Mouse (Mus musculus): ENCODE measurements around the gene Homer2. TPM values are rescaled to one million over a fixed set of nuclear protein-coding genes. Genes with fewer than 3 reads are reported as not detected.

Gene Homer2
- polyA plus RNA-seq, 1 experiment from 2014 or later = 29.3 TPM

GRCm38 (mm10) chr7:81572610-81573268 lies 134.6 kb downstream of the Homer2 start:
- Histone ChIP-seq H3K4me1 (replicated peaks; ENCODE audit: control insufficient read depth, insufficient read depth, low read length) (peaks cover 8% of the 10 kb centered on the region), H3K9me3 (ENCODE audit: control insufficient read depth, low read length) (no peaks in the 10 kb centered on the region), H3K27me3 (ENCODE audit: control insufficient read depth, insufficient read depth, low read depth, low read length) (no peaks in the 10 kb centered on the region), H3K4me3 (ENCODE audit: low read length) (peak overlapping the region; percentile 90), H3K4me2 (ENCODE audit: low read depth, low read length) (peak overlapping the region; percentile 81), H3K36me3 (ENCODE audit: control insufficient read depth, insufficient read depth, low read length) (peaks cover 9% of the 10 kb centered on the region), H3K9ac (ENCODE audit: low read length) (peak overlapping the region; percentile 92), H3K27ac (ENCODE audit: low read length) (0 out of 2 replicates have a peak overlapping the region, but pooled peaks have one; percentile 29)
- 46% methylated on average over 6 of the region's 6 CpGs for WGBS
- no peak for ATAC-seq (ENCODE audit: low read depth)

- ATAC-seq (ENCODE audit: low read depth) = no peak
- peak overlapping the region; percentile 94 for H3K27ac ChIP-seq (ENCODE audit: low read length)
- WGBS = 9% methylated on average over 15 of the region's 15 CpGs
These were observed 135.3 kb downstream of the Homer2 start for GRCm38 (mm10) chr7:81571941-81572441.

GRCm38 (mm10) chr7:81571108-81571940 lies 136.0 kb downstream of the Homer2 start, which contains the start of gene Whamm:
Whamm (plus strand) TSS chr7:81571266.
- ATAC-seq (ENCODE audit: low read depth) = peak; percentile 99
- H3K9ac ChIP-seq (ENCODE audit: low read length) = peak within 1 kb of the TSS; percentile 92
- under 1% methylated on average over 72 of the region's 96 CpGs for WGBS

More at GRCm38 (mm10) chr7:81571941-81572441, 135.3 kb downstream of the Homer2 start:
- Histone ChIP-seq H3K9ac (ENCODE audit: low read length) (peak overlapping the region; percentile 92), H3K4me3 (ENCODE audit: low read length) (peak overlapping the region; percentile 90), H3K4me1 (replicated peaks; ENCODE audit: control insufficient read depth, insufficient read depth, low read length) (peaks cover 8% of the 10 kb centered on the region), H3K9me3 (ENCODE audit: control insufficient read depth, low read length) (no peaks in the 10 kb centered on the region), H3K36me3 (ENCODE audit: control insufficient read depth, insufficient read depth, low read length) (peaks cover 9% of the 10 kb centered on the region), H3K27me3 (ENCODE audit: control insufficient read depth, insufficient read depth, low read depth, low read length) (no peaks in the 10 kb centered on the region), H3K4me2 (ENCODE audit: low read depth, low read length) (peak overlapping the region; percentile 81)

GRCm38 (mm10) chr7:81570752-81571107 lies 136.6 kb downstream of the Homer2 start:
- peak; percentile 35 for ATAC-seq (ENCODE audit: low read depth)
- H3K27me3 ChIP-seq (ENCODE audit: control insufficient read depth, insufficient read depth, low read depth, low read length) = no peaks in the 10 kb centered on the region
- peaks cover 8% of the 10 kb centered on the region for H3K4me1 ChIP-seq (replicated peaks; ENCODE audit: control insufficient read depth, insufficient read depth, low read length)
- H3K4me2 ChIP-seq (ENCODE audit: low read depth, low read length) = peak overlapping the region; percentile 52
- peak overlapping the region; percentile 5; the same call in 1 of the 2 replicates for H3K9ac ChIP-seq (ENCODE audit: low read length)
- peak overlapping the region; percentile 90 for H3K4me3 ChIP-seq (ENCODE audit: low read length)
- no peaks in the 10 kb centered on the region for H3K9me3 ChIP-seq (ENCODE audit: control insufficient read depth, low read length)
- peaks cover 9% of the 10 kb centered on the region for H3K36me3 ChIP-seq (ENCODE audit: control insufficient read depth, insufficient read depth, low read length)
- 5% methylated on average over 5 of the region's 5 CpGs for WGBS
- H3K27ac ChIP-seq (ENCODE audit: low read length) = no peak overlapping the region; the same call in 1 of the 2 replicates

More at GRCm38 (mm10) chr7:81571108-81571940, 136.0 kb downstream of the Homer2 start, which contains the start of gene Whamm:
- H3K4me3 ChIP-seq (ENCODE audit: low read length) = peak within 1 kb of the TSS; percentile 90
- no peaks in the 10 kb centered on the region for H3K9me3 ChIP-seq (ENCODE audit: control insufficient read depth, low read length)
- no peaks in the 10 kb centered on the region for H3K27me3 ChIP-seq (ENCODE audit: control insufficient read depth, insufficient read depth, low read depth, low read length)
- peak within 1 kb of the TSS; percentile 81 for H3K4me2 ChIP-seq (ENCODE audit: low read depth, low read length)
- H3K4me1 ChIP-seq (replicated peaks; ENCODE audit: control insufficient read depth, insufficient read depth, low read length) = peaks cover 8% of the 10 kb centered on the region
- H3K27ac ChIP-seq (ENCODE audit: low read length) = peak within 1 kb of the TSS; percentile 94
- peaks cover 9% of the 10 kb centered on the region for H3K36me3 ChIP-seq (ENCODE audit: control insufficient read depth, insufficient read depth, low read length)

GRCm38 (mm10) chr7:81570271-81570670 lies 137.1 kb downstream of the Homer2 start:
- no peak overlapping the region for H3K27ac ChIP-seq (ENCODE audit: low read length)
- 84% methylated on average over 3 of the region's 3 CpGs for whole genome bisulfite sequencing

GRCm38 (mm10) chr7:81569851-81570250 lies 137.5 kb downstream of the Homer2 start:
- H3K27ac ChIP-seq (ENCODE audit: low read length) = no peak overlapping the region
- no peak overlapping the region for H3K4me2 ChIP-seq (ENCODE audit: low read depth, low read length)
- no peak overlapping the region for H3K4me3 ChIP-seq (ENCODE audit: low read length)
- no peaks in the 10 kb centered on the region for H3K27me3 ChIP-seq (ENCODE audit: control insufficient read depth, insufficient read depth, low read depth, low read length)
- no peaks in the 10 kb centered on the region for H3K9me3 ChIP-seq (ENCODE audit: control insufficient read depth, low read length)
- no peak overlapping the region for H3K9ac ChIP-seq (ENCODE audit: low read length)
- peaks cover 8% of the 10 kb centered on the region for H3K4me1 ChIP-seq (replicated peaks; ENCODE audit: control insufficient read depth, insufficient read depth, low read length)
- peaks cover under 1% of the 10 kb centered on the region for H3K36me3 ChIP-seq (ENCODE audit: control insufficient read depth, insufficient read depth, low read length)
- no peak for ATAC-seq (ENCODE audit: low read depth)
- WGBS = 87% methylated on average over 1 of the region's 1 CpGs

More at GRCm38 (mm10) chr7:81570271-81570670, 137.1 kb downstream of the Homer2 start:
- Histone ChIP-seq H3K4me3 (ENCODE audit: low read length) (no peak overlapping the region), H3K9me3 (ENCODE audit: control insufficient read depth, low read length) (no peaks in the 10 kb centered on the region), H3K36me3 (ENCODE audit: control insufficient read depth, insufficient read depth, low read length) (peaks cover 5% of the 10 kb centered on the region), H3K4me1 (replicated peaks; ENCODE audit: control insufficient read depth, insufficient read depth, low read length) (peaks cover 8% of the 10 kb centered on the region), H3K9ac (ENCODE audit: low read length) (no peak overlapping the region), H3K4me2 (ENCODE audit: low read depth, low read length) (no peak overlapping the region), H3K27me3 (ENCODE audit: control insufficient read depth, insufficient read depth, low read depth, low read length) (no peaks in the 10 kb centered on the region)
- ATAC-seq (ENCODE audit: low read depth) = no peak

GRCm38 (mm10) chr7:81567396-81567795 lies 139.9 kb downstream of the Homer2 start:
- WGBS = 86% methylated on average over 5 of the region's 5 CpGs
- no peak overlapping the region for H3K4me2 ChIP-seq (ENCODE audit: low read depth, low read length)
- no peaks in the 10 kb centered on the region for H3K27me3 ChIP-seq (ENCODE audit: control insufficient read depth, insufficient read depth, low read depth, low read length)
- no peaks in the 10 kb centered on the region for H3K9me3 ChIP-seq (ENCODE audit: control insufficient read depth, low read length)
- peaks cover 1% of the 10 kb centered on the region; the same call in 1 of the 2 replicates for H3K4me1 ChIP-seq (replicated peaks; ENCODE audit: control insufficient read depth, insufficient read depth, low read length)
- no peak overlapping the region for H3K4me3 ChIP-seq (ENCODE audit: low read length)
- no peak overlapping the region for H3K27ac ChIP-seq (ENCODE audit: low read length)
- H3K36me3 ChIP-seq (ENCODE audit: control insufficient read depth, insufficient read depth, low read length) = no peaks in the 10 kb centered on the region
- no peak for ATAC-seq (ENCODE audit: low read depth)
- no peak overlapping the region for H3K9ac ChIP-seq (ENCODE audit: low read length)

GRCm38 (mm10) chr7:81566892-81567291 lies 140.4 kb downstream of the Homer2 start, which contains the start of gene Fsd2:
Fsd2 (minus strand) TSS chr7:81566944.
- Histone ChIP-seq H3K9me3 (ENCODE audit: control insufficient read depth, low read length) (no peaks in the 10 kb centered on the region), H3K27ac (ENCODE audit: low read length) (no peak within 1 kb of the TSS), H3K27me3 (ENCODE audit: control insufficient read depth, insufficient read depth, low read depth, low read length) (no peaks in the 10 kb centered on the region), H3K4me2 (ENCODE audit: low read depth, low read length) (no peak within 1 kb of the TSS), H3K4me3 (ENCODE audit: low read length) (no peak within 1 kb of the TSS), H3K9ac (ENCODE audit: low read length) (no peak within 1 kb of the TSS), H3K36me3 (ENCODE audit: control insufficient read depth, insufficient read depth, low read length) (no peaks in the 10 kb centered on the region), H3K4me1 (replicated peaks; ENCODE audit: control insufficient read depth, insufficient read depth, low read length) (no peaks in the 10 kb centered on the region; the same call in 1 of the 2 replicates)
- 57% methylated on average over 9 of the region's 9 CpGs for WGBS
- no peak for ATAC-seq (ENCODE audit: low read depth)

- H3K4me1 ChIP-seq (replicated peaks; ENCODE audit: control insufficient read depth, insufficient read depth, low read length) = no peaks in the 10 kb centered on the region
- no peaks in the 10 kb centered on the region for H3K36me3 ChIP-seq (ENCODE audit: control insufficient read depth, insufficient read depth, low read length)
- 64% methylated on average over 4 of the region's 4 CpGs for WGBS
- no peak overlapping the region for H3K27ac ChIP-seq (ENCODE audit: low read length)
- H3K9me3 ChIP-seq (ENCODE audit: control insufficient read depth, low read length) = no peaks in the 10 kb centered on the region
- H3K4me2 ChIP-seq (ENCODE audit: low read depth, low read length) = no peak overlapping the region
- ATAC-seq (ENCODE audit: low read depth) = no peak
- no peaks in the 10 kb centered on the region for H3K27me3 ChIP-seq (ENCODE audit: control insufficient read depth, insufficient read depth, low read depth, low read length)
- no peak overlapping the region for H3K9ac ChIP-seq (ENCODE audit: low read length)
- H3K4me3 ChIP-seq (ENCODE audit: low read length) = no peak overlapping the region
These were observed 141.0 kb downstream of the Homer2 start for GRCm38 (mm10) chr7:81566332-81566731.

Data from lung, embryonic 16.5 days (tissue).